ENCODE assay signal across 10 mouse cellular contexts in the genomic region with DNA sequence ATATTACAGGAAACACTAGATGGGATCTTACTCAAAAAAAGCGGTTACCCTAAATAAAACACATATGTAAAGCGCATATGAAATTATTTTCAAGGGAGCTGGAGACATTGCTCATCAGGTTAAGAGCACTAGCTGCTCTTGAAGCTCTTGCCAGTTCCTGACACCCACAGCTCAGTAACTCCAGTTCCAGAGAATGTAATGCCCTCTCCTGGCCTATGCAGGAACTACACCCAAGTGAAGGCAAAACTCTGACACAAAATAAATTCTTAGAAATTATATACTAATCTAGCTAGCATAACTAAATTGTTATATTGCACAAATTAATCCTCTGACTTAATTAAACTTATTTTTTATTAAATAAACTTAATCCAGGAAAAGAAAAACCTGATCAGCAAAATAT.
DNase-seq lines count a peak whose midpoint lies in the region; ATAC-seq and TF ChIP-seq lines count a peak whose summit lies in the region.
"Had no signal": no experiment of that assay in that cellular context is flagged by ENCODE, and none has a peak within 500 bp of the region (broad histone marks: within the 10 kb centered on the region; RNA-seq: fewer than 3 reads in every experiment).

No protein-coding gene starts in this region.

- no peak overlapping the region for H3K27ac ChIP-seq in liver, adult 2 months (replicated peaks; ENCODE audit: insufficient read depth, low read depth, low read length)
- H3K27ac ChIP-seq in liver, embryonic 11.5 days (ENCODE audit: low read depth, low read length) = no peak overlapping the region
- no peak overlapping the region for H3K27ac ChIP-seq in neural tube, embryonic 15.5 days (replicated peaks)
- H3K27ac ChIP-seq: hindbrain, embryonic 13.5 days had no signal

- no peaks in the 10 kb centered on the region for H3K79me2 ChIP-seq in liver, adult 2 months (ENCODE audit: control insufficient read depth, insufficient read depth, low read length)

- no peak overlapping the region for H3K4me2 ChIP-seq in liver, embryonic 11.5 days
- no peak overlapping the region for H3K4me2 ChIP-seq in neural tube, embryonic 15.5 days
- H3K4me2 ChIP-seq: hindbrain, embryonic 13.5 days had no signal

- H3K4me1 ChIP-seq in liver, adult 2 months (ENCODE audit: control insufficient read depth, insufficient read depth, low read length) = no peaks in the 10 kb centered on the region
- no peaks in the 10 kb centered on the region for H3K4me1 ChIP-seq in liver, embryonic 11.5 days (replicated peaks; ENCODE audit: control insufficient read depth, insufficient read depth, low read length)
- peaks cover 21% of the 10 kb centered on the region for H3K4me1 ChIP-seq in E14TG2a.4 (replicated peaks; ENCODE audit: low read depth, low read length)
- peaks cover 20% of the 10 kb centered on the region for H3K4me1 ChIP-seq in neural tube, embryonic 15.5 days

- H3K27me3 ChIP-seq in liver, adult 2 months (ENCODE audit: control insufficient read depth, insufficient read depth, low read length) = no peaks in the 10 kb centered on the region
- no peaks in the 10 kb centered on the region for H3K27me3 ChIP-seq in liver, embryonic 11.5 days (replicated peaks; ENCODE audit: control insufficient read depth, insufficient read depth, low read length)
- no peaks in the 10 kb centered on the region for H3K27me3 ChIP-seq in E14TG2a.4 (ENCODE audit: insufficient read depth, low read length)
- no peaks in the 10 kb centered on the region for H3K27me3 ChIP-seq in neural tube, embryonic 15.5 days (replicated peaks)

- no peaks in the 10 kb centered on the region for H3K36me3 ChIP-seq in liver, adult 2 months (ENCODE audit: control insufficient read depth, insufficient read depth, low read length)
- no peaks in the 10 kb centered on the region for H3K36me3 ChIP-seq in liver, embryonic 11.5 days (ENCODE audit: control insufficient read depth, insufficient read depth, low read length)
- peaks cover 8% of the 10 kb centered on the region; the same call in 1 of the 2 replicates for H3K36me3 ChIP-seq in E14TG2a.4 (ENCODE audit: insufficient read depth, low read length)
- H3K36me3 ChIP-seq in neural tube, embryonic 15.5 days = no peaks in the 10 kb centered on the region
- H3K36me3 ChIP-seq: hindbrain, embryonic 13.5 days had no signal

- peak; percentile 47 to 74 for DNase-seq in cerebellum, postnatal 14 days
- no peak for DNase-seq in cerebellum, adult 11 months
- no peak for DNase-seq in liver, adult 2 months (ENCODE audit: extremely low read depth, low read depth, low spot score)
- DNase-seq in liver, embryonic 11.5 days (ENCODE audit: low spot score) = no peak
- DNase-seq in lung, postnatal 36 days = peak; percentile 15
- DNase-seq in frontal cortex, postnatal 36 days (ENCODE audit: low spot score in 2 of 2) = no peak

- no peak for ATAC-seq in liver, embryonic 11.5 days (replicated peaks; ENCODE audit: low FRiP score)
- no peak for ATAC-seq in neural tube, embryonic 15.5 days (ENCODE audit: low FRiP score)

- no peak overlapping the region for H3K9ac ChIP-seq in liver, adult 2 months (ENCODE audit: low read depth, low read length)
- H3K9ac ChIP-seq in liver, embryonic 11.5 days (ENCODE audit: low read depth, low read length) = no peak overlapping the region
- no peak overlapping the region for H3K9ac ChIP-seq in neural tube, embryonic 15.5 days (replicated peaks)
- H3K9ac ChIP-seq: hindbrain, embryonic 13.5 days had no signal

- no peak for TF ChIP-seq POLR2A in liver, adult 2 months (IDR thresholded peaks at IDR 0.05; ENCODE audit: extremely low read depth, insufficient read depth, low read length)

- no peak overlapping the region for H3K4me3 ChIP-seq in liver, adult 2 months (ENCODE audit: insufficient read depth, low read depth, low read length)
- H3K4me3 ChIP-seq in liver, embryonic 11.5 days (ENCODE audit: low read depth, low read length) = no peak overlapping the region
- no peak overlapping the region for H3K4me3 ChIP-seq in E14TG2a.4 (replicated peaks; ENCODE audit: low read length)
- H3K4me3 ChIP-seq in neural tube, embryonic 15.5 days (replicated peaks) = no peak overlapping the region
- H3K4me3 ChIP-seq: hindbrain, embryonic 13.5 days had no signal

- 98% methylated on average over 2 of the region's 2 CpGs for WGBS in liver, adult 2 months
- 81% methylated on average over 2 of the region's 2 CpGs for WGBS in liver, embryonic 11.5 days
- 90% methylated on average over 2 of the region's 2 CpGs for WGBS in neural tube, embryonic 15.5 days

- peak; percentile 8; the same call in 1 of the 2 replicates for TF ChIP-seq CTCF in liver, adult 2 months (IDR thresholded peaks at IDR 0.05; ENCODE audit: low read depth, low read length)
- TF ChIP-seq CTCF in E14TG2a.4 (conservative IDR thresholded peaks at IDR 0.05; ENCODE audit: low read length) = peak; percentile 92

- H3K9me3 ChIP-seq in liver, embryonic 11.5 days (ENCODE audit: control insufficient read depth, low read length) = no peaks in the 10 kb centered on the region
- H3K9me3 ChIP-seq in E14TG2a.4 (ENCODE audit: low read length) = no peaks in the 10 kb centered on the region
- no peaks in the 10 kb centered on the region for H3K9me3 ChIP-seq in neural tube, embryonic 15.5 days (replicated peaks)
- H3K9me3 ChIP-seq: G1E; hindbrain, embryonic 13.5 days had no signal

Comparison
In these comparisons a context has a peak if more than half of its experiments do, and no peak if none do; other contexts are left out.
1. DNase-seq: peak in cerebellum, postnatal 14 days (2 of 2) and lung, postnatal 36 days (single experiment); none in cerebellum, adult 11 months (single experiment), liver, adult 2 months (single experiment), liver, embryonic 11.5 days (single experiment) and frontal cortex, postnatal 36 days (0 of 2).